Mouse (Mus musculus) testis, postnatal 10 days (tissue): ENCODE measurements around the gene Ttll4.

Source experiments
- DNase-seq: peaks from one replicate; pipeline ENCODE4 v3.0.0; 2021; ENCODE audit warnings: low spot score

The Ttll4 gene

DNA sequence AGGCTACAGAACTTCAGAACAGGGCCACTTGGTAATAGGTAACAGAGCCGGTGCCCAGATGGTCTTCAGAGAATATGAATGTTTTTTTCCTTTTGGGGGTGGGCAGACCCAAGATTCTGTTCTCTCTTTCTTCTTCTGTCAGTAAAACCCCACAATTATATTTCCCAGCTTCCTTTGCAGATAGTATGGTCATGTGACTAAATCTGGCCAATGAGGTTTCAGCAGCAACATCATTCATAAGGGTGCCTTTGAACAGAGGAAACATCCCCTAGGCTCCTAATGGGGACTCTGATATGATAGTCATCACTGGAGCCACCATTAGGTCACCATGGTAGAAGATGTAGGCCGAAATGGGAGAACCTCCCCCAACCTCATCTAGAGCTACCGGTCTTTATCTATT, 91.3 kb downstream of the Ttll4 start:
- no peak for DNase-seq
